Mouse (Mus musculus): ENCODE data around the gene H2-K1.
A peak's percentile ranks its signal among the peaks of the same experiment; 100 is the strongest.
"Not testable (repeated sequence)": the region's sequence is repeated elsewhere in the genome, so short reads cannot be mapped to it uniquely, and the experiment has no call there.

The H2-K1 gene

DNA sequence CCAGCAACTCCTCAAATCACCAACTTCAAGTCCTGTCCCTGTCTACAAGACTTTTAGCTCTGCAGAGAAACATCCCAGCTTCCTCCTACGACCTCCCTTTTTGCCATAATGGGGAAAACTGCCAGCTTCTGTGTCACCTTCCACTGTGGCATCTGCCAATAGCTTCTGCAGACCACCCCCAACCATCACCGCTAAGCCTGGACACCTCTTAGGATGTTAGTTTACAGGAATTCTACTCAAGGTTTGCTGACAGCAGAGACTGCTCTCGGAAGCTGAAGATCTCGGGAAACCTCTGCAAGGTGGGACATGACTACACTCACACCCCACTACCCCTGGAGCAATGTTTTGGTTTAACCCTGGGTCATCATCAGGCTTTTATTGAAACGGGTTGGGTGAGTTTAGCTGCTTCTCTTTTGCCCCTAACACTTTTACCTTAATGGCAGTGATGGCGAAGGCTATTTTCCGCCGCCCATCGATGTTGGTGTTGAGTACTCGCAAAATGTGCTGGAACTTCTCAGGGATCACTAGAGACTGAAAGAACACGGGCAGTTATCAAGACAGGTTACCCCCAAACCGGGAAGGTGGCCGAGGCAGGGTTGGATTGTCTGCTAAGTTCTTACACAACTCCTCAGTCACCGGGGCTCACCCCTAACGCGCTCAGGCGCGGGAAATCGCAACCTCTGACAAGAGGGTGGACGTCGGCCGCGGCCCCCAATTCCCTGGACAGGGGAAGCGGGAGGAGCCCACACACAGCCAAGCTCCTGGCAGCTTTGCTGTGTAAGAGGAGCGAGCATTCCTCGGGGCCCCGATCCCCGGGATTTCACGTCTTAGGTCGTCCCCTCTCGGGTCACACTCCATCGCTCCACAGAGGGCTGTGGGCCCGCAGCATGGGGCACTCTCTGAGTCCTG lies 45.2 kb downstream of the H2-K1 start:
- no peak for DNase-seq (ENCODE audit: low spot score in 2 of 2)

DNA sequence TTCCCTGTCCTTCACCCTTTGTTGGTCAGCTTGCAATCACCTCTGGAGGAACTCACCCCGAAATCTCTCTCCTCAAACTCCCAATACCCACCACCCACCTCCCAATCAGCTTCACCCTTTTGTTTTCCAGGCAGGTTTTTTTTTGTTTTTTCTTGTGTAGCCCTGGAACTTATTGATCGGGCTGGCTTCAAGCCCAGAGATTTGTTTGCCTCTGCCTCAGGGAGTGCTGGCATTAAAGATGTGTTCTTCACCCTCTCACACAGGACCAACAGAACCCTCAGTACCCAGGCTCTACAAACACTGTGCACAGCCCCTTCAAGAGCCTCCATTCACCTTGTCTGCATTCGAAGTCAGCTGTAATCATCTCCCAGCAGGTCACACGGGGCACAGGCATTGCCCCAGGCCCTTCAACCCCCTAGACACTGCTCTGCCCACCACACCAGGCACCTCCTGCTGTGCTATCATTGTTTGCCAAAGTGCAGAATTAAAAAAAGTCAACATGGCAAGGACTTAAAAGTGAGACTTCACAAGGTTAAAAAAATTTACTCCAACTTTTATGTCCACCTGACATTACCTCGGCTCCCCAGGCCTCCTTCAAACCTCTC lies 46.1 kb downstream of the H2-K1 start:
- DNase-seq (ENCODE audit: low spot score in 2 of 2): no peak

DNA sequence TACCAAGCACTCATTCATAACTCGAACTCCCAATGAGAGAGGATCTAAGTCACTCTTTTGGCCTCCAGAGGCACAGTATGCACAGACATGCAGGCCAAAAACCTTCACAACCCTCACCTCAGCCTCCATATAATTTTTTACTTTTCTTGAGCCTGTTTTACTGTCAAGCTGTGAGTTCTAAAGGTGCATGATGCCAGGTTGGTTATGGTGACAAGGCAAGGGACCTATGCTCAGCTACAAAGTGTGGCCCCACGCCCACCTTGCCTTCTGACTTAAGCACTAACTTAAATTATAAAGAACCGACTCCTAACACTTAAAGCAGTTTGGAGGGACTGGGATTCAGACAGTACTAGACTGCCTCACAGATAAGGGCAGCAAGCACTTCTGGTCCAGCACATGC lies 46.8 kb downstream of the H2-K1 start:
- DNase-seq (ENCODE audit: low spot score in 2 of 2): no peak

DNA sequence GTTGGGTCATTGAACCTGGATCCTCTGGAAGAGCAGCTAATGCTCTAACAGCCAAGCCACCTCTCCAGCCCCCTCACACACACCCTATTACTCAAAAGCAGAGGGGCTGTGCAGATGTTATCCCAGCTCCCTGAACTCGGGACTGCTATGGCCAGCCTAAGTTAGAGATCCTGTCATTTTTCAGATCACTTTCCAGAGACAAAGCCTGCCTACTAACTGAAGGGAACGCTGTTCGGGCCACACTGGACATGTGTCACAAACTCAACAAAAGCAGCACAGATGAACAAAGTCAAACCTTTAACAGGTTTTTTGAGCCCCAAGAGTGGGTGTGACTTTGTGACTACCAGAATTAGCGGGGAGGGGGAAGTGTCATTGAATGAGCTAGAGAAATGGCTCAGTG lies 47.3 kb downstream of the H2-K1 start:
- DNase-seq (ENCODE audit: low spot score in 2 of 2): no peak

DNA sequence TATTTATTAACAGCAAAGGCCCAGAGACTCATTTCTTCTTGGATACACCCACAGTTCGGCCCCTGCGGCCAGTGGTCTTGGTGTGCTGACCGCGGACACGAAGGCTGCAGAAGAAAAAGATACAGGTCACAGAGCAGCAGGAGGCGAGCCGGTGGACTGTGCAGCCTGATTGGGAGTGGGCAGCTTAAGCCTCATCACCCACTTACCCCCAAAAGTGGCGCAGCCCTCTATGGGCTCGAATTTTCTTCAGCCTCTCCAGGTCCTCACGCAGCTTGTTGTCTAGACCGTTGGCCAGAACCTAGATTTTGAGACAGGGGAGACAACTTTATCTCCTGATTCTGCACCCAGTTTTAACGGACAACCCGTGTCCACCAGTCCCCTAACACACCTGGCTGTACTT lies 48.1 kb downstream of the H2-K1 start:
- not testable (repeated sequence) for DNase-seq (ENCODE audit: low spot score in 2 of 2)

DNA sequence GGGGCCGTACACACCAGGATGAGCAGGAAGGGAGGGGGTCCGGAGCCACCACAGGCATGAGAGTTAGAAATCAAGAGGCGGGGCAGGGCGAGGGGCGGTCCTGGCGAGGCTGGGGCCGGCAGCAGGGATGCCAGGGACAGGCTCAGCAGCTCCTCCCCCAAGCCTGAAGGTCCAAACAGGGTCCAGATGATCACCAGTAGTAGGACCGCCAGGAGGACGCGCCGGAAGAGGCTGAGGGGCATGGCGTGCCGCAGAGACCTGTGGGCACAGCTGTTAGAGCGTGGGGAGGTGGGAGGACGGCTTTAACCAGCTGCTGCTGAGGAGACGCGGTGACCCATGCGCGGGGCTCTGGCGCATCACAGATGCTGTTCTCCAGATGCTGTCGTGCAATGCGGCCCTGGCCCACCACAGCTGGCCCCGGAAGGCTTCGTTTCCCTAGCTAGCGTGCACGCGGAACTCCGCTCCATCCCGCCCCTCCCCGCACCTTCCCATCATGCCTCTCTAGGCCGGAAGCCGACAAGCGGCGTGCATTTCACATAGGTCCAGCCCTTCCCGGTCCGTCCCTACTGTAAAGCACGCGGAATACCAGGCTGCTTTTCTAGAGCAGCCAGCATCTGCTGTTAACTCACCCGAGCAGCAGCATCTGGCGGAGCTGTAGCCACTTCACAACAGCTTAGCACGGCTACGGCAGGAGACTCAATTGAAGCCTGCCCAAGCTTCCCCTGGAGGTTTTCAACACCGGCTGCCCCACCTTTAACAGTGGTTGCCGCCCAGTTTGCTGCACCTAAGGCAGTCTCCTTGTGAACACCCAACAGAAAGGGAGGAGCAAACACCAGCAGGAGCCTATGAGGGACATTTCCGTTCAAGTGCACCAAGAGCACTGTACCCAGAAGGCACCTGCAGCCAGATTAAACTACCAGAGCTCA lies 48.9 kb downstream of the H2-K1 start, which contains the start of gene B3galt4:
Gene B3galt4, minus strand, starts transcription at position 468 of the 926 bp plus-strand sequence.
- DNase-seq (ENCODE audit: low spot score in 2 of 2): peak; percentile 78 to 79

DNA sequence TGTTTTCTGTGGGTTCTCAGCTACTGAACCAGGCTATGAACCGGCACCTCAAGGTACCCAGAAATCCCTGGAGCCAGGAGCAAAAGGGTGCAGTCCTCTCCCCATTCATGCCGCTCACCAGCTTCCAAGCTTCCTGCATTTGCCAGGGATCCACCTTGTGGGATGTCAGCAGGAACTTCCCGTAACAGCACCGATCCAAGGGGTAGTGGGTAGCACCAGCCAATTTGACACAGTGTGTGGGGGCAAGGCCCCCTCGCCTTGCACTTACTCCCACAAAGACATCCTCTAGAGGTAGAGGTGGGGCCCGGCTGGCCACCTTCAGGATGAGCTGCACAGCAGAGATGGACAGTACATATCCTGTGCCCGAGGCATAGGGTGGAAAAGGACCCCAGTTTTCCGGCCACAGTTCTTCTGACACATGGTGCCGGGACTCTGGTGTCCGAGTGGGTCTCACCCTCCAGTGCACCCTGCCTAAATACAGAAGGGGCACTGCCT lies 50.0 kb downstream of the H2-K1 start:
- DNase-seq (ENCODE audit: low spot score in 2 of 2): no peak

DNA sequence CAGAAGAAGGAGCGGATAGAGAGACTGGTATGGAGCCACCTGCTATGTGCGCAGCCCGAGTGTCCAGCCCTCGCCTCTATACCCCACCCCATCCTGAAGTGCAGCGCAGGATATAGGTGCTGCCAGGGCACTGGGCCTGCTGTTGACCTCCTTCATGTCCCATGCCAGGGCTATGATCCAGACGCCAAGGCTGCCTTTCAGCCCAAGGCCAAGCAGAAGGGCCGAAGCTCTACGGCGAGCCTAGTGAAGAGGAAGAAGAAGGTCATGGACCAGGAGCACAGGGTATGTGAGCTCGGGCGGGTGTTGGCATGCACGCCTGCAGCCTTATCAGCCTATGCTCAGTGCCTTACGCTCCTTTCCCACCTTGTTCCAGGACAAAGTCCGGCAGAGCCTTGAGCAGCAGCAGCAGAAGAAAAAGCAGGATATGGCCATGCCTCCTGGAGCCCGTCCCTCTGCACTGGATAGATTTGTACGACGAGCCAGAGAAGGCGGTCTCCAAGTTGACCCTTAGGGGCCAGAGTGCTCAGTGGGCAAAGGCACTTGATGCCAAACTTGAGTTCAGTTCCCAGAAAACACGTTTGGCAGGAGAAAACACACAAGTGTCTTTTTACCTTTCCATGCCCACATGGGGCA lies 51.1 kb downstream of the H2-K1 start:
- DNase-seq (ENCODE audit: low spot score in 2 of 2): no peak

DNA sequence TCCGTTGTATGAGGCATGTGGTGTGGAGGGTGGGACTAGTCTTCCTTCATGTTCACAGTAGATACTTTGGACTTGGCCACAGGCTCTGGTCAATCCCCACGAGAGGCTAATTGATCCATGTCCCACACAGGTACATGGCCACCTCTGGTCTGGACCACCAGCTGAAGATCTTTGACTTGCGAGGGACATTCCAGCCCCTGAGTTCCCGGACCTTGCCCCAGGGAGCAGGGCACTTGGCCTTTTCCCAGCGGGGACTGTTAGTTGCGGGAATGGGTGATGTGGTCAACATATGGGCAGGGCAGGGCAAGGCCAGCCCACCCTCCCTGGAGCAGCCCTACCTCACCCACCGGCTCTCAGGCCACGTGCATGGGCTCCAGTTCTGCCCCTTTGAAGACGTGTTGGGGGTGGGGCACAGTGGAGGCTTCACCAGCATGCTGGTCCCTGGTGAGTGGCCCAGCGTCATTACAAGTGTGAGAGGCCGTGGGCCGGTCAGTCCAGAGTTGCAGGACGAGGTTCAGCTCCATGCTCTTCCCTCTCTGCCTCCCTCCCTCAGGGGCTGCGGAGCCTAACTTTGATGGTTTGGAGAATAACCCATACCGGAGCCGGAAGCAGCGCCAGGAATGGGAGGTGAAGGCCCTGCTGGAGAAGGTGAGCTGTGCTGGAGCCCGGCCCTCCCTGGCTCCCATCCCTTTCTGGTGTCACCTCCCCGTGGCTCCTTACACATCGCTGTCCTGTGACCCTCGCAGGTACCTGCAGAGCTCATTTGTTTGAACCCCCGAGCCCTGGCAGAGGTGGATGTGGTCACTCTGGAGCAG lies 51.9 kb downstream of the H2-K1 start:
- DNase-seq (ENCODE audit: low spot score in 2 of 2): no peak

DNA sequence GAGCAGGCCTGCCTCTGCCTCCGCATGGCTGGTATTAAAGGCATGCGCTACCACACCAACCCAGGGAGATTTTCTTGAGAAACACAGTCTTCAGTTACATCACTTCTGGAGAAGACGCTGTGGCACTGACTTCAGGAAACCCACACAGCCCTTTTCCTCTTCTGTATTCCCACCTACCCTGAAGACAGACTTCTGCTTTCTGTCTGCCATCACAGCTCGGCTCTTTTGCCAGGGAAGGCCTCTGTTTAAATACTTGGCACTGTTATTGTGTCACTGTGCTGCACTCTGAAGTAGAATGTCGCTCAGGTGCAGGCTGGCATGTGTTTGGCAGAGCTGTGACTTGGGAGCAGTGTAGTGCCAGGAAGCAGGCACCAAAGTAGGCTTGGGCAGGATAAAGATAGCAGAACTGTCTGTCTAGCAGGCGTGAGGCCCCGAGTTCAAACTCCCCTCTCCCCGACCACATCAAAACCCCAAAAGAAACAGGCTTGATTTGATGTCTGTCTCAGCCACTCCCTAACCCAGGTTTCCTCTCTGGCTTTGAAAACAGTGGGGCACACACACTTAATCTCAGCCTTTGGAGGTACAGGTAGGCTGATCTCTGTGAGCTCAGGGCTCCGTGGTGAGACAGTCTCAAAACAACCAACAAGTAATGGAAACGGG lies 52.6 kb downstream of the H2-K1 start:
- DNase-seq (ENCODE audit: low spot score in 2 of 2): peak in 1 of 2 experiments; percentile 39
